Mouse (Mus musculus): Measurements from ENCODE around the gene Plekhj1.

DNA sequence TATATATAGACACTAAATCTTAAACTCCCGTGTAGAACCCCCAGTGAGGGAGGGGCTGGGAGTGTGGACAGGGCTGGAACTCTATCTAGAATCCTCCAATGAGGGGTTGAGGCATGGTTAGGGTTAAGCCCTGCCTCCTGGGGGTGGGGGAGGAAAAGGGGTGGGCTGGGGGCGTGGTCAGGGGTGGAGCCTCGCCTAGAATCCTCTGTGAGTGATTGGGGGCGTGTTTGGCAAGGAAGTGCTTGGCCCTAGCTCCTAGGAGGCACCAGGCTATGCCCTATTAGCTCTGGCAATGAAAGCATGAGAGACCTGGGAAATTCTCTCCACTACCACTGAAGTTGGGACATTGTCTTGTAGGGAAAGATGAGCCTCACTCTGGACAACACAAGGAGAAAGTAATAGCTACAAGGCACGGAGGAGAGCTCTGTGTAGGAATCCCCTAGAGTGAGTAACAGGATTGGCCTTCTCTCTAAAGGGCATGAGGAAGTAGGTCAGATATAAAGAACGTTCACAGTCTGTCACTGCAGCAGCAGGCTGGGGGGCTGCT is 46.3 kb downstream of the Plekhj1 start:
- TF ChIP-seq CTCF (conservative IDR thresholded peaks at IDR 0.05; ENCODE audit: insufficient read depth, insufficient read length, low read depth, low read length) (no peak), POLR2A (IDR thresholded peaks at IDR 0.05; ENCODE audit: low read depth, low read length) (no peak)
